Mouse (Mus musculus) midbrain, postnatal 0 days (tissue): ENCODE data around the gene Qk. TPM values are rescaled to one million over a fixed set of nuclear protein-coding genes. Genes with fewer than 3 reads are reported as not detected.

Experiments used
- ATAC-seq: fragments of 200-750 bp; cut with Nextera tagmentation; 2 replicates; pipeline ENCODE4 v1.8.0; 2017; ENCODE audit warnings: moderate number of reproducible peaks, mild to moderate bottlenecking, moderate TSS enrichment, moderate library complexity; ENCODE audit not compliant: low FRiP score
- DNase-seq: peaks from one replicate; pipeline ENCODE4 v3.0.0-alpha.2; 2015; ENCODE audit warnings: low spot score
- H3K27ac ChIP-seq: fragments of 300-500 bp; sonication (generic); 2 replicates; pipeline ENCODE4 v1.5.1; 2014; ENCODE audit warnings: low read depth, mild to moderate bottlenecking, low read length, mixed read lengths
- H3K27me3 ChIP-seq: fragments of 300-500 bp; sonication (generic); 2 replicates; pipeline ENCODE4 v1.6.1; 2014; ENCODE audit warnings: low read length, control low read depth, mixed read lengths; ENCODE audit not compliant: insufficient read depth
- H3K36me3 ChIP-seq: fragments of 300-500 bp; sonication (generic); 2 replicates; pipeline ENCODE4 v1.6.1; 2014; ENCODE audit warnings: low read length, control low read depth, mixed read lengths; ENCODE audit not compliant: insufficient read depth
- H3K4me1 ChIP-seq: fragments of 300-500 bp; sonication (generic); 2 replicates; pipeline ENCODE4 v1.6.1; 2014; ENCODE audit warnings: mild to moderate bottlenecking, control low read depth, antibody characterized with exemption, low read length, mixed read lengths; ENCODE audit not compliant: insufficient read depth
- H3K4me2 ChIP-seq: fragments of 300-500 bp; sonication (generic); 2 replicates; pipeline ENCODE4 v1.6.1; 2014; ENCODE audit warnings: low read depth, mild to moderate bottlenecking, low read length, mixed read lengths; ENCODE audit not compliant: poor library complexity, severe bottlenecking
- H3K4me3 ChIP-seq: fragments of 300-500 bp; sonication (generic); 2 replicates; pipeline ENCODE4 v1.5.1; 2014; ENCODE audit warnings: low read depth, mild to moderate bottlenecking, low read length, moderate library complexity
- H3K9ac ChIP-seq: fragments of 300-500 bp; sonication (generic); replicated peaks from 2 replicates; pipeline ENCODE4 v1.6.1; 2014; ENCODE audit warnings: mild to moderate bottlenecking, low read length, moderate library complexity, mixed read lengths; ENCODE audit not compliant: poor library complexity, severe bottlenecking
- H3K9me3 ChIP-seq: fragments of 300-500 bp; sonication (generic); 2 replicates; pipeline ENCODE4 v1.6.1; 2016; ENCODE audit warnings: low read length, control low read depth
- CTCF ChIP-seq: IDR thresholded peaks from 2 replicates; pipeline ENCODE4 v1.5.1; 2016; ENCODE audit warnings: antibody characterized with exemption, mild to moderate bottlenecking
- WGBS: fragments of 180-500 bp; shearing (Covaris S2); extraction: QIAGEN DNeasy Blood & Tissue Kit; methylation state at CpG from one replicate; pipeline ENCODE4 v1.1.7; 2014; 5-methylcytosine and 5-hydroxymethylcytosine counted together
- polyA plus RNA-seq: library from polyadenylated mRNA; unstranded; fragments of >200 nt; fragmentation: Nextera tagmentation; extraction: Ambion mirVana; gene quantifications from 2 replicates; pipeline ENCODE4 v1.2.1, GENCODE M21; 2015
- total RNA-seq: library from RNA; depleted of rRNA; stranded (reverse); fragments of >200 nt; gene quantifications from 2 replicates; pipeline ENCODE4 v1.2.3, GENCODE M21; 2014

The Qk gene
- total and polyA plus RNA-seq, 2 experiments from 2014 or later = 47.4 to 297 TPM

DNA sequence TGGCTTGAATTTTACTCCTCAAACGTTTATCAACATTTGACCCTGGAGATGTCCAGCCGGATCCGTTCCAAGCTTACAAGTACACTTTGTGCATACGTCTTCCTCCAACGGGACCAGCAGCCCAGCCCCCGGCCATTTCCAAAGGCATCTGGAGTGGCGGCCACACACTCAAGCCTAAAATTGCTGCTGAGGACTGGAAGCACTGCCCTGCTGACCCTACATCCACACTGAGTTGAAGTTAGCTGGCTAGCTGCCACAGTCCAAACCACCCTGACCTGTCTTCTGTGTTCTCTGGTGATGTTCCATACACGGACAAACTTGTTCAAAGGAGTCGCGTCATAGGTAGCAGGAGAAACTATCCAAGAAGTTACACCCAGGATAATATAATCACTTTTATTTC lies 18.6 kb upstream of the Qk start:
- no peak for ATAC-seq
- Histone ChIP-seq H3K4me3 (no peak overlapping the region), H3K4me2 (no peak overlapping the region), H3K9me3 (no peaks in the 10 kb centered on the region), H3K27ac (peak overlapping the region; percentile 26; the same call in 1 of the 2 replicates), H3K9ac (no peak overlapping the region), H3K27me3 (no peaks in the 10 kb centered on the region), H3K4me1 (no peaks in the 10 kb centered on the region), H3K36me3 (no peaks in the 10 kb centered on the region)
- 78% methylated on average over 10 of the region's 10 CpGs for WGBS
- no peak for TF ChIP-seq CTCF
- no peak for DNase-seq

DNA sequence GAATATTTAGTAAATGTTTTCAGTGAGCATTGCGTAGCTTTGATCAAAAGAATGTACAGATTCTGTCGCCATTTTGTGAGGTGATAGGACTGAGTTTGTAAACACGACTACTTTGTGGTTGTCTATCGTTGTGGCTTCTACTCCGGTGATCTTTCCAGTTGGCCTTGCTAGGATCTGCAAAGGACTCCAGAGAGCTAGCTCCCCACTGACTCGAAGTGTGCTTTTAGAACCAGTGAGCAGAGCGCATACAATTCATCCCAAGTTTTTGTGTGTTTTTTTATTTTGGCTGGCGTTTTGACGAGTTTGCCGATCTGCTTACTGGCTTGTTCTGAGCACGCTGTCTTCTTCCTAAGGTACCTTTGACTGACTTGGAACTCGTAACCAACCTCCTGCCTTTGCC lies 16.9 kb upstream of the Qk start:
- H3K4me1 ChIP-seq = no peaks in the 10 kb centered on the region
- DNase-seq = no peak
- H3K4me3 ChIP-seq = no peak overlapping the region
- no peaks in the 10 kb centered on the region for H3K9me3 ChIP-seq
- H3K36me3 ChIP-seq = no peaks in the 10 kb centered on the region
- peak overlapping the region; percentile 77 for H3K27ac ChIP-seq
- 63% methylated on average over 12 of the region's 12 CpGs for WGBS
- no peak for TF ChIP-seq CTCF
- no peak for ATAC-seq
- peak overlapping the region; percentile 52 for H3K4me2 ChIP-seq
- H3K27me3 ChIP-seq = no peaks in the 10 kb centered on the region
- no peak overlapping the region for H3K9ac ChIP-seq

DNA sequence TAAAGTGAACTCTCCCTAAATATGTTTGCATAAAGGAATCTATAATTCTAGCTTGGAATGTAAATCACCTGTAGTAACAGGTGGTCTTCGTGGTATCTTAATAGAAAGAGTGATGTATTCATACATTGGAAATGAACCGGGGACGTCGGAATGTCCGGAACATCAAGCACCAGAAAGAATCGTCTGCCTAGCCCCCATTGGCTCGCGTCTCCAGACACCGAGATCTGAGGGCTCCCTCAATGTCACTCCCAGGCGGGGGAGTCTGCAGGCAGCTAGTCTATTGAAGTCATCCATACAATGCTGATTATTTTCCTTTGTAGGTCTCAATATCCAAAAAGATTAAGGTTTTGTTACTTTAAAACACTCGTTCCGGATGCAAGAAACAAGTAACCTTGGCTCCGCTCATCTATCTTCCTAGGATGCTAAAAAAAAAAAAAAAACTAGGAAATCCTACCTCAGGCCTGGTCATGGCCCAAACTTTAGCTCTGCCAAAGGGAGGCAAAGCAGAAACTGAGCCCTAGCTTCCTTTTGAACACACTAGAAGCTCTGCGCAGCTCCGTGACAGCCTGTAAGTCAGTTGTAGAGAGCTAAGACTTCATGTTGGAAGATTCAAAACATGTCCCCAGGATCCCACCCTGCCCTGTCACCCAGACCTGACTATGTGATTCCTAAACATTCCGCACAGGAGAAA lies 16.3 kb upstream of the Qk start:
- peak overlapping the region; percentile 33 for H3K4me3 ChIP-seq
- WGBS = 10% methylated on average over 16 of the region's 16 CpGs
- no peaks in the 10 kb centered on the region for H3K27me3 ChIP-seq
- peak; percentile 65 for DNase-seq
- TF ChIP-seq CTCF = no peak
- H3K4me2 ChIP-seq = peak overlapping the region; percentile 52
- no peaks in the 10 kb centered on the region for H3K9me3 ChIP-seq
- H3K36me3 ChIP-seq = no peaks in the 10 kb centered on the region
- no peaks in the 10 kb centered on the region for H3K4me1 ChIP-seq
- 0 out of 2 replicates have a peak, but pooled peaks have one; percentile 56 for ATAC-seq
- peak overlapping the region; percentile 77 for H3K27ac ChIP-seq
- H3K9ac ChIP-seq = peak overlapping the region; percentile 33

DNA sequence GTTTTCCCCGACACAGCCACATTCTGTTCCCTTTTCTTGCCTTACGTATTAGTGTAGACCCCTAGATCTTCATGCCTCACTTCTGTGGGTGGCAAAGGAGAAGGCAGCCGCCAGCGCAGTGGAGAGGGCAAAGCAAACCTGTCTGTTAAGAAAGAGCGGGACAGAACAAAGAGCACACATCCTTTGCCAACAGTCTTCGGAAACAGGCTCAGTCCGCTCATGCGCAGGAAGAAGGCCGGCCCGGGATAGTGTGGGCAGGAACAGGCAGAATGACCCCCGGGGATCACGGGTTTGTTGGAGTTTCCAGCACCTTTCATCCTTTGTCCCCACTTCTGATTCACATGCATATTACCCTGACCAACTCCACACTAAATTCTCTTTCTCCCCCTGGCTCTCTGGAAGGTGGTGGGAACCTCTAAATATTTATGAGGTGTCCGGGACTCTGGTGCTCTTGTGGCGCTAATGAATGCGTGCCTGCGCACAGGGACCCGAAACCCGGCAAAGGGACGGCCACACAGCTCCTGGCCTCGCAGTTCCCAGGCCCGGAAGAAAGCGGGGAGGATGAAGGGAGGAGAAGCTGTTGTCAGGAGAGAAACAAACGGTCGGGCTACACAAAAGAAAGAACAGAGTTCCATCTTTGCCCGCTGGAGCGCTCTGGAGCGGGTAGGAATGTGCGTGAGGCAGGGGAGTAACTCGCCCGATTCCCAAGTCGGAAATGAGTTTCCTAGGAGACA lies 15.5 kb upstream of the Qk start:
- H3K9me3 ChIP-seq = no peaks in the 10 kb centered on the region
- WGBS = under 1% methylated on average over 31 of the region's 31 CpGs
- peak; percentile 64 for TF ChIP-seq CTCF
- peak overlapping the region; percentile 77 for H3K27ac ChIP-seq
- H3K4me2 ChIP-seq = peak overlapping the region; percentile 52
- DNase-seq (peak; percentile 88), ATAC-seq (peak; percentile 89)
- peak overlapping the region; percentile 33 for H3K4me3 ChIP-seq
- peak overlapping the region; percentile 33 for H3K9ac ChIP-seq
- no peaks in the 10 kb centered on the region for H3K36me3 ChIP-seq
- no peaks in the 10 kb centered on the region for H3K4me1 ChIP-seq
- no peaks in the 10 kb centered on the region for H3K27me3 ChIP-seq

DNA sequence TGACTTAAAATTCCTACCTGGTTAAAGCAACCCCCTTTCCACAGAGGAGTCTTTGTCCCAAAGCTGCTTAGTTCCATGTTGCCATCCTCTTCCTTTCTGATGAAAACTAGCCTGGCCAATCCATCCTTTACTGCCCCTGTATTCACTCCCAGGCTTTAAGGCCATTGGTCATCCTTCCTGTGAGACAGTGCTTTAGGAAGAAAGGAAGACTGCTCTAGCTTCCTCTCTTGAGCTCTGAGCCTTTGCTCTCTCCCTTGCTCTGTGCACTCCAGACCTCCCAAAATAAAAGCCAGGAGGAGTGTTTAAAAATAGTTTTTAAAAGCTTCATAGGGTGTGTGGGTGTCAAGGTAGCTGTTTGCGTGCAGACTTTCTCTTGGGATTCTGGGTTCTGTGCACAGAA lies 14.8 kb upstream of the Qk start:
- no peak for ATAC-seq
- no peak for DNase-seq
- WGBS = 14% methylated on average over 1 of the region's 1 CpGs

DNA sequence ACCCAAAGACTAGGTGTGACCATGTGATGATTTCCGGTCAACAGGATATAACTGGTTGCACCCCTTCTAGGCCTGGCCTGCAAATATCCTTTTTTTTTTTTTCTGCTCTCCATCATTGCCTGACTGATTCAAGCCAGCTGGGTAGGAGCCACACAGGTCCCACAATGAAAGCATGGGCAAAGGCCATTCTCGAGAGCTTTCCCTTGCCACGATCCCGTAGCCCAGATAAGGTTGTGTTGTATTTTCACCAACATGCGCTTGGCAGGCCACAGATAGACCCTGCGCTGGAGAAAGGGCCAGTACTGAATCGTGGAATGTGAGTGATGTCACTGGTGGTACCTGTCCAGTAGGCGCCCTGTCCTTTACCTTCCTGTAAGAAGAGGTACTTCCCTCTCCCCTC lies 13.7 kb upstream of the Qk start:
- DNase-seq (no peak), ATAC-seq (no peak)
- H3K27me3 ChIP-seq = no peaks in the 10 kb centered on the region
- no peak overlapping the region for H3K27ac ChIP-seq
- no peaks in the 10 kb centered on the region for H3K9me3 ChIP-seq
- 86% methylated on average over 8 of the region's 8 CpGs for WGBS
- H3K4me1 ChIP-seq = no peaks in the 10 kb centered on the region
- no peaks in the 10 kb centered on the region for H3K36me3 ChIP-seq
- no peak overlapping the region for H3K4me3 ChIP-seq
- H3K4me2 ChIP-seq = no peak overlapping the region
- no peak for TF ChIP-seq CTCF
- H3K9ac ChIP-seq = no peak overlapping the region

More for the DNA sequence above, 14.8 kb upstream of the Qk start:
- Histone ChIP-seq H3K4me3 (peak overlapping the region; percentile 33), H3K4me2 (peak overlapping the region; percentile 52), H3K9me3 (no peaks in the 10 kb centered on the region), H3K9ac (peak overlapping the region; percentile 33; the same call in 1 of the 2 replicates), H3K27ac (peak overlapping the region; percentile 77), H3K27me3 (no peaks in the 10 kb centered on the region), H3K4me1 (no peaks in the 10 kb centered on the region), H3K36me3 (no peaks in the 10 kb centered on the region)
- TF ChIP-seq CTCF = no peak
